In genomic region chr12:46125867-46126266, GRCm38 (mm10) we compare ENCODE assay signal across 14 mouse cellular contexts.
"Had no signal": no experiment of that assay in that cellular context is flagged by ENCODE, and none has a peak within 500 bp of the region (broad histone marks: within the 10 kb centered on the region; RNA-seq: fewer than 3 reads in every experiment).

No protein-coding gene starts in this region.

- ATAC-seq: lung, postnatal 0 days had no signal

- DNase-seq: kidney, postnatal 14 days; left cerebral cortex, postnatal 4 days; lung, adult 2 months; lung, postnatal 36 days; retina, postnatal 1 day; right cerebral cortex, postnatal 4 days; spleen, adult 18-20 months; thymus, adult 18-20 months; thymus, postnatal 14 days had no signal

- H3K4me3 ChIP-seq: kidney, embryonic 15.5 days; limb, embryonic 13.5 days; neural tube, embryonic 13.5 days had no signal

- H3K27ac ChIP-seq: kidney, embryonic 15.5 days; limb, embryonic 13.5 days; liver, embryonic 14.5 days; neural tube, embryonic 13.5 days had no signal

- H3K9me3 ChIP-seq: kidney, embryonic 15.5 days; limb, embryonic 13.5 days; neural tube, embryonic 13.5 days had no signal

- H3K27me3 ChIP-seq: kidney, embryonic 15.5 days; limb, embryonic 13.5 days; neural tube, embryonic 13.5 days had no signal

- H3K4me2 ChIP-seq: kidney, embryonic 15.5 days; limb, embryonic 13.5 days; neural tube, embryonic 13.5 days had no signal

- H3K9ac ChIP-seq: kidney, embryonic 15.5 days; limb, embryonic 13.5 days; liver, embryonic 14.5 days; neural tube, embryonic 13.5 days had no signal

- H3K36me3 ChIP-seq: kidney, embryonic 15.5 days; limb, embryonic 13.5 days; neural tube, embryonic 13.5 days had no signal

- H3K4me1 ChIP-seq: kidney, embryonic 15.5 days; limb, embryonic 13.5 days; neural tube, embryonic 13.5 days had no signal
